Mouse (Mus musculus) forebrain, embryonic 14.5 days (tissue): Measurements from ENCODE around the gene Sdhc. TPM values are rescaled to one million over a fixed set of nuclear protein-coding genes. Genes with fewer than 3 reads are reported as not detected.

Experiments
- ATAC-seq: fragments of 200-750 bp; cut with Nextera tagmentation; 2 replicates; pipeline ENCODE4 v1.8.0; 2017; ENCODE audit warnings: mild to moderate bottlenecking, moderate library complexity
- DNase-seq: peaks from one replicate; pipeline ENCODE4 v3.0.0-alpha.2; 2015; ENCODE audit warnings: low spot score
- H3K27ac ChIP-seq: fragments of 300-500 bp; sonication (generic); 2 replicates; pipeline ENCODE4 v1.5.1; 2014; ENCODE audit warnings: low read depth, mild to moderate bottlenecking, control low read depth, low read length, moderate library complexity
- H3K27me3 ChIP-seq: fragments of 300-500 bp; sonication (generic); replicated peaks from 2 replicates; pipeline ENCODE4 v1.6.1; 2014; ENCODE audit warnings: low read length, control low read depth, mixed read lengths; ENCODE audit not compliant: control insufficient read depth, insufficient read depth
- H3K36me3 ChIP-seq: fragments of 300-500 bp; sonication (generic); 2 replicates; pipeline ENCODE4 v1.6.1; 2014; ENCODE audit warnings: low read length, control low read depth; ENCODE audit not compliant: control insufficient read depth, insufficient read depth
- H3K4me1 ChIP-seq: fragments of 300-500 bp; sonication (generic); 2 replicates; pipeline ENCODE4 v1.6.1; 2014; ENCODE audit warnings: antibody characterized with exemption, low read length, control low read depth; ENCODE audit not compliant: control insufficient read depth, insufficient read depth
- H3K4me2 ChIP-seq: fragments of 300-500 bp; sonication (generic); 2 replicates; pipeline ENCODE4 v1.6.1; 2014; ENCODE audit warnings: mild to moderate bottlenecking, control low read depth, low read length
- H3K4me3 ChIP-seq: fragments of 300-500 bp; sonication (generic); 2 replicates; pipeline ENCODE4 v1.5.1; 2014; ENCODE audit warnings: low read depth, low read length, control low read depth
- H3K9ac ChIP-seq: fragments of 300-500 bp; sonication (generic); 2 replicates; pipeline ENCODE4 v1.6.1; 2014; ENCODE audit warnings: mild to moderate bottlenecking, low read length, control low read depth, moderate library complexity
- H3K9me3 ChIP-seq: fragments of 300-500 bp; sonication (generic); replicated peaks from 2 replicates; pipeline ENCODE4 v1.6.1; 2016; ENCODE audit warnings: low read length, control low read depth, mixed read lengths; ENCODE audit not compliant: control insufficient read depth
- WGBS: fragments of 180-500 bp; shearing (Covaris S2); extraction: QIAGEN DNeasy Blood & Tissue Kit; methylation state at CpG from one replicate; pipeline ENCODE4 v1.1.7; 2014; 5-methylcytosine and 5-hydroxymethylcytosine counted together
- polyA plus RNA-seq: library from polyadenylated mRNA; unstranded; fragments of >200 nt; fragmentation: Nextera tagmentation; extraction: Ambion mirVana; gene quantifications from 2 replicates; pipeline ENCODE4 v1.2.1, GENCODE M21; 2014

The Sdhc gene
- polyA plus RNA-seq, result 301 and 310 TPM in 2 replicates

- peak; percentile 96 for DNase-seq
- under 1% methylated on average over 34 of the region's 34 CpGs for WGBS
- peak within 1 kb of the TSS; percentile 67 for H3K27ac ChIP-seq
- H3K4me2 ChIP-seq, result peak within 1 kb of the TSS; percentile 88
- peak; percentile 98 for ATAC-seq
- H3K4me1 ChIP-seq, result peaks cover 11% of the 10 kb centered on the region
- peak within 1 kb of the TSS; percentile 85 for H3K4me3 ChIP-seq
- peaks cover 7% of the 10 kb centered on the region; the same call in 1 of the 2 replicates for H3K36me3 ChIP-seq
- no peaks in the 10 kb centered on the region for H3K9me3 ChIP-seq
- H3K27me3 ChIP-seq, result no peaks in the 10 kb centered on the region
- peak within 1 kb of the TSS; percentile 87 for H3K9ac ChIP-seq
These were observed at the start of gene Sdhc, which contains the start of gene Mpz for GRCm38 (mm10) chr1:171149974-171150760. Sdhc (minus strand) TSS chr1:171150603. Mpz (plus strand) TSS chr1:171150711.

DNA sequence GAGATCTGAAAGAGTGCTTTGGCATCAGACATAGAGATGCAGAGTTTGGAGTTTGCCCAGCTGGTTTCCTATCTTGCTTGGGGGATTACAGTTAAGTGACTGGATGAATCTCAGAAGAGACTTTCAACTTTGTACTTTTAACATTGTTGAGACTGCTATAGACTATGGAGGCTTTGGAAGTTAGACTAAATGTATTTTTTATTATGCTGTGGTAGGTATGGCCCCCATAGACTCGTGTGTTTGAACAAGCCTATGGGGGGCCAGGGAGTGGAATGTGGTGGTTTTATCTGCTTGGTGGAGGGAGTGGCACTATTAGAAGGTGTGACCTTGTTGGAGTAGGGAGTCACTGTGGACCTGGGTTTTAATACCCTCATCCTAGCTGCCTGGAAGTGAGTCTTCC is 49.1 kb upstream of the Sdhc start:
- Histone ChIP-seq H3K9me3 (no peaks in the 10 kb centered on the region), H3K27me3 (peaks cover 11% of the 10 kb centered on the region), H3K9ac (no peak overlapping the region), H3K27ac (no peak overlapping the region), H3K4me1 (0 out of 2 replicates have a peak, but pooled peaks cover 3% of the 10 kb centered on the region), H3K36me3 (no peaks in the 10 kb centered on the region), H3K4me2 (no peak overlapping the region), H3K4me3 (no peak overlapping the region)
- 67% methylated on average over 1 of the region's 1 CpGs for WGBS
- DNase-seq (no peak), ATAC-seq (no peak)

GRCm38 (mm10) chr1:171195887-171196397 is 45.5 kb upstream of the Sdhc start, which contains the start of gene Pcp4l1:
Pcp4l1 (minus strand) TSS chr1:171196268.
- DNase-seq (peak; percentile 73), ATAC-seq (peak; percentile 87)
- Histone ChIP-seq H3K4me3 (peak within 1 kb of the TSS; percentile 43), H3K36me3 (no peaks in the 10 kb centered on the region), H3K9ac (peak within 1 kb of the TSS; percentile 67), H3K4me2 (peak within 1 kb of the TSS; percentile 96), H3K27ac (no peak within 1 kb of the TSS), H3K27me3 (peaks cover 34% of the 10 kb centered on the region), H3K9me3 (no peaks in the 10 kb centered on the region), H3K4me1 (0 out of 2 replicates have a peak, but pooled peaks cover 3% of the 10 kb centered on the region)
- under 1% methylated on average over 33 of the region's 33 CpGs for WGBS

DNA sequence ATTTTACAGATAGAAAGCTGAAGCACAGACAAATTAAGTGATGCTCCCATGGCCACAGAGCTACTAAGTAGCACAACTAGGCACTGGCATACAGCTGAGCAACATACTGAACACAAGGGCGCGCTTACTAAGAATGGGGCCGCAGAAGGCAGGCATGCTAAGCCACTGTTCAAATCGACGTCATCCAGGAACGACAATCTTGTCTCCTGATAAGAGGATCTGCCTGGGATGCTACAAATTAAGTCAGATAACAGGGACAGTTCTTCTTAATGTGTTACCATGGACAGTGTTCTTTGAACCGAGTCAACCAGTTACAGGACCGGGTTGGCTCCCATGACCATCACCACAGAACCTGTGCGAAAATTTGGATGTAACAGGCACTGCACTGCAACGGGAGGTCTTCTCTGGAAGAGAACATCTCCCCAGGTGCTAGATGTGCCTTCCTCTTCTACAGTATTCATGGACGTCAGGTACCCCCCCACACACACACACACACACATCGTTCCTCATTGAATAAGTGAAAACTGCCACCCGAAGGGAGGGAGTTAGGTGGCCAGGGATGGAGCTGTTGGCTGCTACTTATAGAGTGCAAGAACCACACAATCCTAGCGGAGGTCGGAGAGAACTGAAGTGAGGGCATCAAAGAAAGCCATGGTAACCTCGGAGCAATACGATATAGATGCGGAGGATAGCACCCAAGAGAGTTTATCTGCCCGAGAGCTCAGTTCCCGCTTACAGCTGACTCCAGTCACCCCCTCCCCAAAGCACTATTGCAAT is 44.8 kb upstream of the Sdhc start:
- WGBS, result 6% methylated on average over 20 of the region's 20 CpGs
- Histone ChIP-seq H3K4me2 (peak overlapping the region; percentile 96), H3K4me3 (peak overlapping the region; percentile 43), H3K27me3 (peaks cover 34% of the 10 kb centered on the region), H3K9ac (peak overlapping the region; percentile 67), H3K27ac (no peak overlapping the region), H3K36me3 (no peaks in the 10 kb centered on the region), H3K9me3 (no peaks in the 10 kb centered on the region), H3K4me1 (0 out of 2 replicates have a peak, but pooled peaks cover 3% of the 10 kb centered on the region)
- ATAC-seq, result peak; percentile 1; the same call in 1 of the 2 replicates
- DNase-seq, result peak; percentile 17

- H3K9me3 ChIP-seq, result no peaks in the 10 kb centered on the region
- DNase-seq (no peak), ATAC-seq (no peak)
- H3K4me2 ChIP-seq, result peak overlapping the region; percentile 27; the same call in 1 of the 2 replicates
- no peak overlapping the region for H3K4me3 ChIP-seq
- H3K27me3 ChIP-seq, result peaks cover 34% of the 10 kb centered on the region
- H3K4me1 ChIP-seq, result peaks cover 7% of the 10 kb centered on the region; the same call in 1 of the 2 replicates
- WGBS, result 26% methylated on average over 11 of the region's 11 CpGs
- no peak overlapping the region for H3K27ac ChIP-seq
- no peak overlapping the region for H3K9ac ChIP-seq
- no peaks in the 10 kb centered on the region for H3K36me3 ChIP-seq
These were observed 43.8 kb upstream of the Sdhc start for GRCm38 (mm10) chr1:171193911-171194830.

- H3K27ac ChIP-seq, result no peak overlapping the region
- ATAC-seq (no peak), DNase-seq (peak; percentile 39)
These were observed 42.9 kb upstream of the Sdhc start for GRCm38 (mm10) chr1:171193093-171193840.

GRCm38 (mm10) chr1:171192283-171192682 is 41.9 kb upstream of the Sdhc start:
- no peak for ATAC-seq
- Histone ChIP-seq H3K4me1 (peaks cover 10% of the 10 kb centered on the region; the same call in 1 of the 2 replicates), H3K9ac (no peak overlapping the region), H3K36me3 (no peaks in the 10 kb centered on the region), H3K4me3 (no peak overlapping the region), H3K4me2 (no peak overlapping the region), H3K27me3 (peaks cover 34% of the 10 kb centered on the region), H3K27ac (no peak overlapping the region), H3K9me3 (no peaks in the 10 kb centered on the region)
- WGBS, result 51% methylated on average over 10 of the region's 10 CpGs
- DNase-seq, result no peak

More at GRCm38 (mm10) chr1:171193093-171193840, 42.9 kb upstream of the Sdhc start:
- no peaks in the 10 kb centered on the region for H3K9me3 ChIP-seq
- WGBS, result 4% methylated on average over 18 of the region's 18 CpGs
- peaks cover 10% of the 10 kb centered on the region; the same call in 1 of the 2 replicates for H3K4me1 ChIP-seq
- no peaks in the 10 kb centered on the region for H3K36me3 ChIP-seq
- peak overlapping the region; percentile 9; the same call in 1 of the 2 replicates for H3K4me3 ChIP-seq
- peak overlapping the region; percentile 3 for H3K9ac ChIP-seq
- peaks cover 34% of the 10 kb centered on the region for H3K27me3 ChIP-seq
- peak overlapping the region; percentile 27 for H3K4me2 ChIP-seq
